Mouse (Mus musculus) skeletal muscle tissue, postnatal 0 days (tissue): ENCODE data around the gene Vmn1r138. TPM values are rescaled to one million over a fixed set of nuclear protein-coding genes. Genes with fewer than 3 reads are reported as not detected.

Source experiments
- polyA plus RNA-seq: library from polyadenylated mRNA; unstranded; fragments of >200 nt; fragmentation: Nextera tagmentation; extraction: Ambion mirVana; gene quantifications from 2 replicates; pipeline ENCODE4 v1.2.1, GENCODE M21; 2015

Vmn1r138 gene
- not detected in 2 replicates for polyA plus RNA-seq

DNA sequence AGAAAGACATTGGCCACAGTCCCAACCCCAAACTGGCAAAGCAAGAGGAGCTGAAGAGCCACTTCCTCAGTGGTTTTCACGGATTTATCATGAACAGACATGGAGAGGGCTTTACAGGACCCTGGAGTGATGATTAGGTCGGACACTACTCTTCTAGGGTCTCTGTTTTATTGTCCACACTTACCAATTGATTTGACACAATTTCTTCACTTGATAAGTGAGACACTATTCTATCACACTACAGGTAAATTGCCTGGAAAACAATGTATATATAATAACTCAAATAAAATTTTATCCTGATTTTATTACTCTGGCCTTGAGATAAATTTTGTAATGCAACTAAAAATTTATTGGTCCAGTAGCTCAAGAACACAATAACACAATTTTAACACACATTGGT, at the start of gene Vmn1r138:
Gene Vmn1r138, minus strand, starts transcription at position 101 of the 400 bp plus-strand sequence.

GRCm38 (mm10) chr7:22068757-22069156, 40.1 kb upstream of the Vmn1r138 start, which contains the start of gene Vmn1r139:
Vmn1r139 (plus strand) TSS chr7:22069057.

DNA sequence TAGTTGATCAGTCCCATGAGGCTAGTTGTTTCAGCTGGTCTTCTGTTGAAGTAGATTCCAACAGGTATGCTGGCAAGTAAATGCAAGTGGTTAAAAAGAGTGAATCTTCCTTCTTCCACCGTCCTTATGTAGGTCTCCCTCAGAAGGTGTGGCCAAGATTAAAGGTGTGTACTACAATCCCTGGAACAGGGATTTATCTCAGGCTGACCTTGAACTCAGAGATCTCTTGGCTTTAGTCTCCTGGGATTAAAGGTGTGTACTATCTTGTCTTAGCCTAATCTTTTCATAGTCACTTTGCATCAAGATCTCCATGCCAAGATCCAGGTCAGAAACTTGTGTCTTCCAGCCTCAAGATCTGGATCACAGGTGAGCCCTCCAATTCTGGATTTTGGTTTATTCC, 27.5 kb upstream of the Vmn1r138 start, which contains the start of gene Gm6176:
Gene Gm6176, minus strand, starts transcription at position 101 of the 400 bp plus-strand sequence.

DNA sequence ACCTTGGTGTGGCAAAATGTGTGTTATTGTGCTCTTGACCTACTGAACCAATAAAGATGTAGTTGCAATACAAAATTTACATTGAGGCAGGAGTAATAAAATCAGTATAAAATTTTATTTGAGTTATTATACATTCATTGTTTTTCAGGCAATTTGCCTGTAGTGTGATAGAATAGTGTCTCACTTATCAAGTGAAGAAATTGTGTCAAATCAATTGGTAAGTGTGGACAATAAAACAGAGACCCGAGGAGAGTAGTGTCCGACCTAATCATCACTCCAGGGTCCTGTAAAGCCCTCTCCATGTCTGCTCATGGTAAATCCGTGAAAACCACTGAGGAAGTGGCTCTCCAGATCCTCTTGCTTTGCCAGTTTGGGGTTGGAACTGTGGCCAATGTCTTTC, 34.4 kb downstream of the Vmn1r138 start, which contains the start of gene Vmn1r137:
Gene Vmn1r137, plus strand, starts transcription at position 301 of the 400 bp plus-strand sequence.

Other genes with a start within 250 kb of the Vmn1r138 start
- gene Gm4177, start 232.2 kb downstream of the Vmn1r138 start, polyA plus RNA-seq = not detected in 2 replicates
- gene Vmn1r135, start 196.5 kb downstream of the Vmn1r138 start, polyA plus RNA-seq = not detected in 2 replicates
- gene Gm5725, start 184.6 kb downstream of the Vmn1r138 start, polyA plus RNA-seq = not detected in 2 replicates
- gene Gm5891, start 107.6 kb downstream of the Vmn1r138 start, polyA plus RNA-seq = not detected in 2 replicates
- gene Vmn1r137, start 34.3 kb downstream of the Vmn1r138 start, polyA plus RNA-seq = not detected in 2 replicates
- gene Gm6176, start 27.4 kb upstream of the Vmn1r138 start, polyA plus RNA-seq = not detected in 2 replicates
- gene Vmn1r139, start 40.2 kb upstream of the Vmn1r138 start, polyA plus RNA-seq = not detected in 2 replicates
- gene Gm16451, start 89.3 kb upstream of the Vmn1r138 start, polyA plus RNA-seq = not detected in 2 replicates
- not detected in 2 replicates for gene Gm10666, start 105.8 kb upstream of the Vmn1r138 start, polyA plus RNA-seq
- gene Vmn1r142, start 135.1 kb upstream of the Vmn1r138 start, polyA plus RNA-seq = not detected in 2 replicates
- not detected in 2 replicates for gene Vmn1r143, start 160.5 kb upstream of the Vmn1r138 start, polyA plus RNA-seq
- gene Gm8653, start 172.4 kb upstream of the Vmn1r138 start, polyA plus RNA-seq = not detected in 2 replicates
- not detected in 2 replicates for gene Gm8453, start 200.6 kb upstream of the Vmn1r138 start, polyA plus RNA-seq